Mouse (Mus musculus) forebrain, postnatal 0 days (tissue): Measurements from ENCODE around the gene Zfp362. TPM values are rescaled to one million over a fixed set of nuclear protein-coding genes. Genes with fewer than 3 reads are reported as not detected.

Experiments used
- ATAC-seq: fragments of 200-750 bp; cut with Nextera tagmentation; 2 replicates; pipeline ENCODE4 v1.8.0; 2017; ENCODE audit warnings: mild to moderate bottlenecking, moderate library complexity
- DNase-seq: peaks from one replicate; pipeline ENCODE4 v3.0.0-alpha.2; 2015
- H3K27ac ChIP-seq: fragments of 300-500 bp; sonication (generic); 2 replicates; pipeline ENCODE4 v1.5.1; 2014; ENCODE audit warnings: low read depth, mild to moderate bottlenecking, antibody characterized with exemption, low read length, moderate library complexity, mixed read lengths
- H3K27me3 ChIP-seq: fragments of 300-500 bp; sonication (generic); 2 replicates; pipeline ENCODE4 v1.6.1; 2014; ENCODE audit warnings: mild to moderate bottlenecking, low read length, mixed read lengths; ENCODE audit not compliant: insufficient read depth
- H3K36me3 ChIP-seq: fragments of 300-500 bp; sonication (generic); 2 replicates; pipeline ENCODE4 v1.6.1; 2014; ENCODE audit warnings: mild to moderate bottlenecking, moderate library complexity; ENCODE audit not compliant: insufficient read depth
- H3K4me1 ChIP-seq: fragments of 300-500 bp; sonication (generic); 2 replicates; pipeline ENCODE4 v1.6.1; 2014; ENCODE audit warnings: antibody characterized with exemption; ENCODE audit not compliant: insufficient read depth
- H3K4me2 ChIP-seq: fragments of 300-500 bp; sonication (generic); 2 replicates; pipeline ENCODE4 v1.6.1; 2014; ENCODE audit warnings: low read depth, mild to moderate bottlenecking, moderate library complexity
- H3K4me3 ChIP-seq: fragments of 300-500 bp; sonication (generic); 2 replicates; pipeline ENCODE4 v1.5.1; 2014; ENCODE audit warnings: low read depth, low read length, mixed read lengths
- H3K9ac ChIP-seq: fragments of 300-500 bp; sonication (generic); 2 replicates; pipeline ENCODE4 v1.6.1; 2014; ENCODE audit warnings: mild to moderate bottlenecking
- H3K9me3 ChIP-seq: fragments of 300-500 bp; sonication (generic); 2 replicates; pipeline ENCODE4 v1.6.1; 2016; ENCODE audit warnings: low read length
- CTCF ChIP-seq: sonication (generic); IDR thresholded peaks from 2 replicates; pipeline ENCODE4 v1.5.1; 2016; ENCODE audit warnings: antibody characterized with exemption, control low read depth, low read depth
- WGBS: fragments of 180-500 bp; shearing (Covaris S2); extraction: QIAGEN DNeasy Blood & Tissue Kit; methylation state at CpG from one replicate; pipeline ENCODE4 v1.1.7; 2014; 5-methylcytosine and 5-hydroxymethylcytosine counted together
- polyA plus RNA-seq: library from polyadenylated mRNA; unstranded; fragments of >200 nt; fragmentation: Nextera tagmentation; extraction: Ambion mirVana; gene quantifications from 2 replicates; pipeline ENCODE4 v1.2.1, GENCODE M21; 2015
- total RNA-seq: library from RNA; depleted of rRNA; stranded (reverse); fragments of >200 nt; gene quantifications from 2 replicates; pipeline ENCODE4 v1.2.3, GENCODE M21; 2014

The Zfp362 gene
- total and polyA plus RNA-seq, 2 experiments from 2014 or later, result 26.9 to 29.8 TPM

- H3K9me3 ChIP-seq, result no peaks in the 10 kb centered on the region
- ATAC-seq (no peak), DNase-seq (no peak)
- H3K27me3 ChIP-seq, result no peaks in the 10 kb centered on the region
- H3K9ac ChIP-seq, result no peak overlapping the region
- H3K4me2 ChIP-seq, result no peak overlapping the region
- no peaks in the 10 kb centered on the region for H3K4me1 ChIP-seq
- H3K27ac ChIP-seq, result no peak overlapping the region
- 95% methylated on average over 6 of the region's 6 CpGs for WGBS
- H3K36me3 ChIP-seq, result no peaks in the 10 kb centered on the region
- TF ChIP-seq CTCF, result no peak
- H3K4me3 ChIP-seq, result no peak overlapping the region
Measured at GRCm38 (mm10) chr4:128760029-128760428, 45.8 kb downstream of the Zfp362 start.

GRCm38 (mm10) chr4:128759214-128759613, 46.6 kb downstream of the Zfp362 start:
- no peaks in the 10 kb centered on the region for H3K27me3 ChIP-seq
- H3K9me3 ChIP-seq, result no peaks in the 10 kb centered on the region
- no peaks in the 10 kb centered on the region for H3K4me1 ChIP-seq
- H3K4me3 ChIP-seq, result no peak overlapping the region
- DNase-seq (no peak), ATAC-seq (no peak; the same call in 1 of the 2 replicates)
- H3K4me2 ChIP-seq, result no peak overlapping the region
- H3K27ac ChIP-seq, result no peak overlapping the region
- 78% methylated on average over 5 of the region's 5 CpGs for WGBS
- no peak overlapping the region for H3K9ac ChIP-seq
- TF ChIP-seq CTCF, result no peak
- H3K36me3 ChIP-seq, result no peaks in the 10 kb centered on the region

GRCm38 (mm10) chr4:128755900-128756299, 49.9 kb downstream of the Zfp362 start:
- peaks cover 30% of the 10 kb centered on the region for H3K36me3 ChIP-seq
- no peak overlapping the region for H3K4me3 ChIP-seq
- no peaks in the 10 kb centered on the region for H3K9me3 ChIP-seq
- H3K27ac ChIP-seq, result no peak overlapping the region
- H3K27me3 ChIP-seq, result no peaks in the 10 kb centered on the region
- no peaks in the 10 kb centered on the region for H3K4me1 ChIP-seq
- WGBS, result 71% methylated on average over 7 of the region's 7 CpGs
- ATAC-seq (peak; percentile 21; the same call in 1 of the 2 replicates), DNase-seq (no peak)
- H3K4me2 ChIP-seq, result no peak overlapping the region
- TF ChIP-seq CTCF, result no peak
- no peak overlapping the region for H3K9ac ChIP-seq

- WGBS, result 69% methylated on average over 3 of the region's 3 CpGs
- Histone ChIP-seq H3K4me3 (no peak within 1 kb of the TSS), H3K27me3 (no peaks in the 10 kb centered on the region), H3K36me3 (peaks cover 39% of the 10 kb centered on the region), H3K27ac (0 out of 2 replicates have a peak within 1 kb of the TSS, but pooled peaks have one; percentile 3), H3K9ac (no peak within 1 kb of the TSS), H3K4me2 (no peak within 1 kb of the TSS), H3K9me3 (no peaks in the 10 kb centered on the region), H3K4me1 (no peaks in the 10 kb centered on the region)
- no peak for DNase-seq
- ATAC-seq, result no peak
- no peak for TF ChIP-seq CTCF
Measured at GRCm38 (mm10) chr4:128755064-128755463, 50.8 kb downstream of the Zfp362 start, which contains the start of gene A3galt2. Gene A3galt2 (plus strand): TSS chr4:128755364.

- Histone ChIP-seq H3K27me3 (no peaks in the 10 kb centered on the region), H3K4me1 (no peaks in the 10 kb centered on the region), H3K36me3 (peaks cover 54% of the 10 kb centered on the region), H3K9me3 (no peaks in the 10 kb centered on the region), H3K4me2 (no peak overlapping the region), H3K27ac (no peak overlapping the region), H3K9ac (no peak overlapping the region), H3K4me3 (no peak overlapping the region)
- DNase-seq, result no peak
- 87% methylated on average over 7 of the region's 7 CpGs for WGBS
- no peak for TF ChIP-seq CTCF
- no peak for ATAC-seq
Measured at GRCm38 (mm10) chr4:128753571-128753970, 52.3 kb downstream of the Zfp362 start.

- H3K27me3 ChIP-seq, result no peaks in the 10 kb centered on the region
- DNase-seq (no peak), ATAC-seq (no peak)
- peaks cover 68% of the 10 kb centered on the region for H3K36me3 ChIP-seq
- 88% methylated on average over 13 of the region's 13 CpGs for WGBS
- no peak overlapping the region for H3K27ac ChIP-seq
- no peaks in the 10 kb centered on the region for H3K9me3 ChIP-seq
- TF ChIP-seq CTCF, result no peak
- H3K4me3 ChIP-seq, result no peak overlapping the region
- H3K9ac ChIP-seq, result no peak overlapping the region
- H3K4me2 ChIP-seq, result no peak overlapping the region
- H3K4me1 ChIP-seq, result no peaks in the 10 kb centered on the region
Measured at GRCm38 (mm10) chr4:128752031-128752757, 53.7 kb downstream of the Zfp362 start.

- H3K4me1 ChIP-seq, result no peaks in the 10 kb centered on the region
- H3K4me2 ChIP-seq, result no peak overlapping the region
Measured at GRCm38 (mm10) chr4:128751006-128751405, 54.8 kb downstream of the Zfp362 start.

More at GRCm38 (mm10) chr4:128751006-128751405, 54.8 kb downstream of the Zfp362 start:
- Histone ChIP-seq H3K27ac (no peak overlapping the region), H3K9me3 (no peaks in the 10 kb centered on the region), H3K4me3 (no peak overlapping the region), H3K27me3 (no peaks in the 10 kb centered on the region), H3K9ac (no peak overlapping the region), H3K36me3 (peaks cover 79% of the 10 kb centered on the region)
- TF ChIP-seq CTCF, result peak; percentile 34; the same call in 1 of the 2 replicates
- DNase-seq (no peak), ATAC-seq (no peak)
- WGBS, result 65% methylated on average over 5 of the region's 5 CpGs
